Mouse (Mus musculus): Measurements from ENCODE around the gene Ngdn.
"Not testable (repeated sequence)": the region's sequence is repeated elsewhere in the genome, so short reads cannot be mapped to it uniquely, and the experiment has no call there.

Ngdn gene
- long read RNA-seq, experiment 1, transcript Ngdn-201 (11 exons, 1,200 nt), result major isoform, 49 of 57 reads
- long read RNA-seq, experiment 1, partial matches to known transcripts, result 7 of 57 reads
- long read RNA-seq, experiment 1, other reads (novel, unspliced or antisense), result 1 of 57 reads
- long read RNA-seq, experiment 2, transcript Ngdn-201 (11 exons, 1,200 nt), result major isoform, 73 of 102 reads
- long read RNA-seq, experiment 2, partial matches to known transcripts, result 18 of 102 reads
- long read RNA-seq, experiment 2, other reads (novel, unspliced or antisense), result 11 of 102 reads

- intact Hi-C loops (cut with DNase I), result loop anchor here (2.0 kb wide), 2 partner anchors 120 to 172 kb away; no protein-coding TSS in a partner anchor
These were observed at the start of gene Ngdn for GRCm38 (mm10) chr14:55014991-55015766. TSS of gene Ngdn (plus strand) at chr14:55015454.

DNA sequence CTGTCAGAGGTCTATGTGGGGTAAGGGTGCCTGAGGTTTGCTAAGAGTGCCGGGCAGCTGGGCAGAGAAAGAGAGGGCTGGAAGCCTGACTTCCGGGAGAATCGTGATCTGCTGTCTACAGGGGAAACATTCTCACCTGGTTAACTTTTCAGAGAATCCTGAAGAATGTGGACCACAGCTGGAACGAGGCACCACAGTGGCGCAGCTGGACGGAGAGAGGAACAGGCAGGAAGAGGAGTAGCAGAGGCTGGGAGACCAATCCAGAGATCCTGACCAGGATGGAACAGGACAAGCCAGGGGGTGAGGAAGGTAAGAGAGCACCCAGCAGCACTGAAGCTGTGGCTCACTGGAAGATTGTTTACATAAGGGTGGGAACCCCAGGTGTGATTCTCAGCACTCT lies 49.6 kb upstream of the Ngdn start:
- intact Hi-C loops (cut with DNase I), result no loop called here

DNA sequence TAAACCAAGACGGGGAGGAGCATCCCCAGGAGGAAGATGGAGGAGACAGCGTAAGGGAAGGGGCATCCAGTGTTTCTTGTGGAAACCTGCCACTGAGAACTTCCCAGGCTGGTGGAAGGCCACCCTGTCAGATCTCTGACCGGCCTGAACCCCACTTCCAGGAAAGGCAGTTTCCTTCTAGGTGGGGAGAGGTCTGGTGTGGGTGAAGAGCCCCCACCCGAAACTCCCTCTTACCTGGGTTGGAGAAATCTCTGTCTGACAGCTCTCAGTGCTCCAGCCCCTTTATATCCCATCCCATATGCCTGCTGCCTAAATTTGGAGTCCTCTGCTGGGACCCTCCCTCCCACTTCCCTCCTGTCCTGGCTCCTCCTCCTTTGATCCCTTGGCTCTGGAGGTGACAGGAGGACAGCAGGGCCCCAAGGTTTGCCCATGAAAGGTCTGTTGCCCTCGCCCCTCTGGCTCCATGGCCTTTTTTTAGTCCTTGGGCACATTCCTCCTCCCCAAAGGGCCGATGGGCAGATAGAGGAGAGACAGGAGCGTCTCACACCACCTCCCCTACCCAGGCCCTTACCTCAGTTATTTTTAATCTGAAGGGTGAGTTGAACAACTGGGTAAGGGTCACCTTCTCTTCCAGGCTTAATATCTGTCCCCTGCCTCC lies 48.8 kb upstream of the Ngdn start, which contains the start of gene Myh6:
Gene Myh6 (minus strand): TSS at position 608 of the 658 bp plus-strand sequence.
- intact Hi-C loops (cut with DNase I), result no loop called here

- intact Hi-C loops (cut with DNase I), result no loop called here
These were observed 47.4 kb upstream of the Ngdn start for GRCm38 (mm10) chr14:54967874-54968273.

- intact Hi-C loops (cut with DNase I), result no loop called here
These were observed 46.9 kb upstream of the Ngdn start for GRCm38 (mm10) chr14:54968344-54968743.

DNA sequence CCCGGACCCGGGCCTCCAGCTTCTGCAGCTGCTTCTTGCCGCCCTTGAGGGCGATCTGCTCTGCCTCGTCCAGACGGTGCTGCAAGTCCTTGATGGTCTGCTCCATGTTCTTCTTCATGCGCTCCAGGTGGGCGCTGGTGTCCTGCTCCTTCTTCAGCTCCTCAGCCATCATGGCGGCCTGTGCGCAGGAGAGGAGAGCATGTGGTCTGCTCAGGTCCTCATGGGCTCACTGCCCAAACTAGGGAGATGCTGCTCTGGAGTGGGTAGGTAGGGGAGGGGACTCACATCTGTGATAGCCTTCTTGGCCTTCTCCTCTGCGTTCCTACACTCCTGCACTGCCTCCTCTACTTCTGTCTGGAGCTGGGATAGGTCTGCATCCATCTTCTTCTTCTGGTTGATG lies 42.5 kb upstream of the Ngdn start:
- intact Hi-C loops (cut with DNase I), result not testable (repeated sequence)

GRCm38 (mm10) chr14:54974068-54974791 lies 41.0 kb upstream of the Ngdn start:
- intact Hi-C loops (cut with DNase I), result no loop called here

- intact Hi-C loops (cut with DNase I), result no loop called here
These were observed 38.6 kb upstream of the Ngdn start, which contains the start of gene Gm17428 for GRCm38 (mm10) chr14:54976633-54977032. TSS of gene Gm17428 (plus strand) at chr14:54976933.

DNA sequence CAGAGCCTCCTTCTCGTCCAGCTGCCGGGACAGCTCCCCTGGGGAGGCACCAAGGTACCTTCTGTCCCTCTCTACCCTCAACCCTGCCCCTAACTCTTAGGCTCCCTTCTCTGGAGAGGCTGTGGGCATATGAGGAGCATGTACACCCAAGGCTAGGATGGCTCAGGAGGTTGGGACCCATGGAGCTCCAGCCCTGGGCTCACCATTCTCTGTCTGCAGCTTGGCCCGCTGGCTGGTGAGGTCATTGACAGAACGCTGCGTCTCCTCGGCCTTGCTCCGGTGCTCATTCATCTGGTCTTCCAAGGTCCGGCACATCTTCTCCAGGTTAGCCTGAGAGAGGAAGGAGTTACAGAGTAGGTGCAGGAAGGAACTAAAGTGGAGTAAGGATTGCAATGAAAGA lies 36.6 kb upstream of the Ngdn start:
- intact Hi-C loops (cut with DNase I), result no loop called here

DNA sequence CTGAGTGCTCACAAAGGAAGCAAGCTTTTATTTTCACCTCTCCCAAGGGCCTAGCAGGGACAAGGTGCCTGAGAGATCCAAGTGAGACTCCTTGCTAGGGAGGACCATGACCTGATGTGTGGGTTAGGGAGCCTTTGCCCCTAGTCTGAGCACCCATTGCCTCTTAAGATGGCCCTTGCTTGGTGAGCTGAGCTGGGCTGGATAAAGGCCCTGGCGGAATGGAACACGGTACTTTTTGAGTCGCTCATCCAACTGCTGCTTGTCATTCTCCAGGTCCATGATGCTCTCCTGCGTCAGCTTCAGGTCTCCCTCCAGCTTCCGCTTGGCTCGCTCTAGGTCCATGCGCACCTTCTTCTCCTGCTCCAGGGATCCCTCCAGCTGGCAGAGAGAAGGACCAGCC lies 33.3 kb upstream of the Ngdn start:
- intact Hi-C loops (cut with DNase I), result no loop called here

GRCm38 (mm10) chr14:54988350-54988874 lies 26.8 kb upstream of the Ngdn start:
- intact Hi-C loops (cut with DNase I), result not testable (repeated sequence)

GRCm38 (mm10) chr14:54988882-54989281 lies 26.4 kb upstream of the Ngdn start:
- intact Hi-C loops (cut with DNase I), result no loop called here

GRCm38 (mm10) chr14:54989886-54990441 lies 25.3 kb upstream of the Ngdn start:
- intact Hi-C loops (cut with DNase I), result no loop called here

DNA sequence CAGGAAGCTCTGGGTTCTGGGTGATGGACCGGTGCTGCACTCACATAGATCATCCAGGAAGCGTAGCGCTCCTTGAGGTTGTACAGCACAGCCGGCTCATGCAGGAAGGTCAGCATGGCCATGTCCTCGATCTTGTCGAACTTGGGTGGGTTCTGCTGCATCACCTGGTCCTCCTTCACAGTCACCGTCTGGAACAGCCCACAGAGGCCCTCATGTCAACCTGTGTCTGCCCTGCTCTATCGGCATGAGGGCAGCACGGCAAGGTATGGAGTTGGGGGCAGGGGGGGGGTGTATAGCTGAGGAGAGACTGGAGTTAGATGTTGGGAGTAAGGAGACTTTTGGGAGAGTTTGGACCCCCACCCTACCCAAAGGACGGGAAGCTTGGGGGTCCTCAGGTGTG lies 23.1 kb upstream of the Ngdn start:
- intact Hi-C loops (cut with DNase I), result no loop called here

- intact Hi-C loops (cut with DNase I), result no loop called here
These were observed 21.6 kb upstream of the Ngdn start for GRCm38 (mm10) chr14:54993636-54994035.

- intact Hi-C loops (cut with DNase I), result no loop called here
These were observed 21.0 kb upstream of the Ngdn start, which contains the start of gene Myh7 for GRCm38 (mm10) chr14:54994136-54994868. TSS of gene Myh7 (minus strand) at chr14:54994626.

DNA sequence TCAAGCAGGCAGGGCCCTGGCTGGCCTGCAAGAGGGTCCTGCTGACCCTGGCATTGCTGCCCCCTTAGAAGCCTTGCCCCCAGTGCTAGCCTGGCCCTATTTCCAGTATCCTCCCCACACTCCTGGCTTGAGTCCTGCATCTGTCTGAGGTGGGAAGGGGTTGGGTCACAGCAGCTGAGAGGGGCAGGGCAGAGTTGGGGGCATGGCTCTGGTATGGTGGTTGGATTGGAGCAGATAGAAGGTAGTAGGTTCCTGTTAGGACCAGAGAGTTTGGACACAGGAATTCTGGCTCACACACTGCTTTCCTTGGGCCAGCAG lies 20.4 kb upstream of the Ngdn start:
- intact Hi-C loops (cut with DNase I), result no loop called here

DNA sequence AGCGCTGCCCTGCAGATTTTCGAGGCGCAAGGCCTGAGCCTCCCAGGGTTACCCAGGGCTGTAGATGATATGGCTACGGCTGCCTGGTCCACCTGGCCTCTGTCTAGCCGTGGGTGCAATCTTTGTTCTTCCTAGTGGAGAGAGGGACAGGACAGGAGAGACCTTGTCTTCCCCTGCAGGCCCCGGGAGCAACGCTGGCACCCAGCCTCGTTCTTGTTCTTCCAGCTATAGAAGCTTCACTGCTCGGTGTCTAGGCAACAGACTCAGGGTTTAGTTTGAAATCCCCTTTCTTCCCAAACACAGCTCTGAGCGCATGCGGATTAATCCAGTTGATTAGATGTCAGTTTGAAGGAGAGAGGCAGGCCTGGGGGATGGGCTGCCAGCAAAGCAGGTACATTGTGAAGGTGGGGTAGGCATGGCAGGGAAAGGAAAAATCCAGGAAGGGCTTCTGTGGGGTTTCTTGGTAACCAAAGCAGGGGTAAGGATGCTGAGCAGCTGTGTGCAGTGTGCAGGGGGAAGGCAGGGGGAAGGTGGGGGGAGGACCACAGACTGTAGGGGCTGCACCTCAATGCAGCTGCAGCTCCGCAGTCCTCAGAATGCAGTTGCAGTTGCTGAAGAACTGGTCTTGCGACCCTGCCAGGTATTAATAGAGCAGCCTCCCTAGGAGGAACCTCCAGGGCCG lies 19.7 kb upstream of the Ngdn start:
- intact Hi-C loops (cut with DNase I), result no loop called here

DNA sequence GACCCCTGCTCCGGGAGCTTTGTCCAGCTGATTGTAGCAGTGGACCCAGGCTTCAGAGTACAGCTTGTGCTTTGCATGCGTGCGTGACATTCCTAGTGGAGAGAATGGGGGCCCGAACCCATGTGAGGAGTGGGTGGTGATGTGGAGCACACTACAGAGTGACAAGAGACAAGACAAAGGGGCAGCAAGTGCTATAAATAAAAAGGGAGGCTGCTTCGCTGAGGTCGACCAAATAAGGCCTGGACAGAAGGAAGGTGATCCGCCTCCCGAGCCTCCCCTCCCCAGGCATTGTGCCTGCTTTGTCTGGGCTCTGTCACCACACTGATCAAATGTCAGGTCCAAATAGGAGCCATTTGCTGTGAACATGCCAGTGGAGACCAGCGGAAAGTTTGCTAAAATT lies 18.5 kb upstream of the Ngdn start:
- intact Hi-C loops (cut with DNase I), result no loop called here

DNA sequence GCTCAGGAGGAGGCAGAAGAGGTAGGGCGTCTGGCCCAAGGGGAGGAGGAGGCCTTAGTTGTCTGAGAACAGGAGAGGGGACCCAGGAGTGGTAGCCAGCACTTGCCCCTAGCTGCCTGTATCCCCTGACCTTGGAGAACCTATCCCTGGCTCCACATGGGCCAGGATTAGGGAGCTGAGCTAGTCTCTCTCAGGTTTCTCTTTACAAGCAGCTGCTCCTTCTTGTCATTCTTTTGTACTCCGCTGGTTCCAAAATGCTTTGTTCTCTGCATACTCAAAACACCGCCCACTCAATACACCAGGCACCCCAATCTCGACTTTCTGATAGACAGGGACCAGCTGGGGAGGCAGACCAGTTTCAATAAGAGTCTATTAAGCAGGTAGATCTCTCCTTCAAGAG lies 18.0 kb upstream of the Ngdn start:
- intact Hi-C loops (cut with DNase I), result no loop called here

All from adrenal gland (tissue).